Mouse (Mus musculus): Measurements from ENCODE around the gene Stag1. TPM values are rescaled to one million over a fixed set of nuclear protein-coding genes. Genes with fewer than 3 reads are reported as not detected.

Stag1 gene
- polyA plus RNA-seq, 1 experiment from 2014 or later, result 60.1 TPM

GRCm38 (mm10) chr9:100951481-100951880, 353.9 kb downstream of the Stag1 start:
- peaks cover 83% of the 10 kb centered on the region for H3K36me3 ChIP-seq (replicated peaks)
- no peaks in the 10 kb centered on the region for H3K9me3 ChIP-seq
- no peaks in the 10 kb centered on the region for H3K4me1 ChIP-seq
- H3K27ac ChIP-seq (replicated peaks), result no peak overlapping the region
- no peak for DNase-seq (ENCODE audit: low spot score)
- H3K4me3 ChIP-seq, result no peak overlapping the region
- 79% methylated on average over 4 of the region's 4 CpGs for WGBS
- H3K27me3 ChIP-seq (replicated peaks; ENCODE audit: low read depth, poor library complexity, severe bottlenecking), result no peaks in the 10 kb centered on the region

- Histone ChIP-seq H3K4me3 (no peak overlapping the region), H3K9me3 (no peaks in the 10 kb centered on the region), H3K4me1 (peaks cover 4% of the 10 kb centered on the region; the same call in 1 of the 2 replicates), H3K36me3 (replicated peaks) (peaks cover 24% of the 10 kb centered on the region), H3K27me3 (replicated peaks; ENCODE audit: low read depth, poor library complexity, severe bottlenecking) (no peaks in the 10 kb centered on the region), H3K27ac (replicated peaks) (no peak overlapping the region)
- DNase-seq (ENCODE audit: low spot score), result no peak
- WGBS, result 70% methylated on average over 5 of the region's 5 CpGs
Measured at GRCm38 (mm10) chr9:100962903-100963427, 365.4 kb downstream of the Stag1 start.

- no peak for DNase-seq (ENCODE audit: low spot score)
- Histone ChIP-seq H3K27me3 (replicated peaks; ENCODE audit: low read depth, poor library complexity, severe bottlenecking) (no peaks in the 10 kb centered on the region), H3K4me3 (no peak overlapping the region), H3K36me3 (replicated peaks) (peaks cover 19% of the 10 kb centered on the region), H3K9me3 (no peaks in the 10 kb centered on the region), H3K4me1 (peaks cover 4% of the 10 kb centered on the region; the same call in 1 of the 2 replicates), H3K27ac (replicated peaks) (no peak overlapping the region)
- 80% methylated on average over 1 of the region's 1 CpGs for WGBS
Measured at GRCm38 (mm10) chr9:100963428-100963912, 365.9 kb downstream of the Stag1 start.

GRCm38 (mm10) chr9:100964106-100964505, 366.5 kb downstream of the Stag1 start:
- H3K36me3 ChIP-seq (replicated peaks), result peaks cover 13% of the 10 kb centered on the region
- H3K4me1 ChIP-seq, result peaks cover 4% of the 10 kb centered on the region; the same call in 1 of the 2 replicates
- no peaks in the 10 kb centered on the region for H3K27me3 ChIP-seq (replicated peaks; ENCODE audit: low read depth, poor library complexity, severe bottlenecking)
- DNase-seq (ENCODE audit: low spot score), result no peak
- H3K9me3 ChIP-seq, result no peaks in the 10 kb centered on the region
- 71% methylated on average over 4 of the region's 4 CpGs for WGBS
- H3K4me3 ChIP-seq, result no peak overlapping the region
- H3K27ac ChIP-seq (replicated peaks), result no peak overlapping the region

- no peaks in the 10 kb centered on the region for H3K4me1 ChIP-seq
- H3K4me3 ChIP-seq, result no peak overlapping the region
- no peak overlapping the region for H3K27ac ChIP-seq (replicated peaks)
- 92% methylated on average over 2 of the region's 2 CpGs for WGBS
- H3K9me3 ChIP-seq, result no peaks in the 10 kb centered on the region
- no peaks in the 10 kb centered on the region for H3K27me3 ChIP-seq (replicated peaks; ENCODE audit: low read depth, poor library complexity, severe bottlenecking)
- no peaks in the 10 kb centered on the region for H3K36me3 ChIP-seq (replicated peaks)
- DNase-seq (ENCODE audit: low spot score), result no peak
Measured at GRCm38 (mm10) chr9:100969461-100969860, 371.9 kb downstream of the Stag1 start.

GRCm38 (mm10) chr9:100978666-100979065, 381.1 kb downstream of the Stag1 start:
- no peaks in the 10 kb centered on the region for H3K9me3 ChIP-seq
- WGBS, result 93% methylated on average over 5 of the region's 5 CpGs
- H3K27ac ChIP-seq (replicated peaks), result no peak overlapping the region
- H3K27me3 ChIP-seq (replicated peaks; ENCODE audit: low read depth, poor library complexity, severe bottlenecking), result no peaks in the 10 kb centered on the region
- H3K4me3 ChIP-seq, result no peak overlapping the region
- peaks cover 10% of the 10 kb centered on the region; the same call in 1 of the 2 replicates for H3K36me3 ChIP-seq (replicated peaks)
- DNase-seq (ENCODE audit: low spot score), result no peak
- no peaks in the 10 kb centered on the region for H3K4me1 ChIP-seq

GRCm38 (mm10) chr9:100979260-100979659, 381.7 kb downstream of the Stag1 start:
- Histone ChIP-seq H3K4me3 (no peak overlapping the region), H3K4me1 (no peaks in the 10 kb centered on the region), H3K9me3 (no peaks in the 10 kb centered on the region), H3K27me3 (replicated peaks; ENCODE audit: low read depth, poor library complexity, severe bottlenecking) (no peaks in the 10 kb centered on the region), H3K36me3 (replicated peaks) (peaks cover 15% of the 10 kb centered on the region; the same call in 1 of the 2 replicates), H3K27ac (replicated peaks) (no peak overlapping the region)
- WGBS, result 86% methylated on average over 5 of the region's 5 CpGs
- DNase-seq (ENCODE audit: low spot score), result no peak

- Histone ChIP-seq H3K27ac (replicated peaks) (no peak overlapping the region), H3K36me3 (replicated peaks) (peaks cover 36% of the 10 kb centered on the region), H3K4me3 (no peak overlapping the region), H3K4me1 (no peaks in the 10 kb centered on the region), H3K9me3 (no peaks in the 10 kb centered on the region), H3K27me3 (replicated peaks; ENCODE audit: low read depth, poor library complexity, severe bottlenecking) (no peaks in the 10 kb centered on the region)
- no peak for DNase-seq (ENCODE audit: low spot score)
- WGBS, result 92% methylated on average over 7 of the region's 7 CpGs
Measured at GRCm38 (mm10) chr9:100982786-100983185, 385.2 kb downstream of the Stag1 start.

- no peak overlapping the region for H3K4me3 ChIP-seq
- WGBS, result 94% methylated on average over 25 of the region's 25 CpGs
Measured at GRCm38 (mm10) chr9:100984381-100985310, 387.0 kb downstream of the Stag1 start.

GRCm38 (mm10) chr9:100987006-100987405, 389.4 kb downstream of the Stag1 start:
- WGBS, result 93% methylated on average over 5 of the region's 5 CpGs
- Histone ChIP-seq H3K4me1 (no peaks in the 10 kb centered on the region), H3K4me3 (no peak overlapping the region), H3K9me3 (peaks cover 12% of the 10 kb centered on the region; the same call in 1 of the 2 replicates), H3K36me3 (replicated peaks) (peaks cover 53% of the 10 kb centered on the region), H3K27ac (replicated peaks) (no peak overlapping the region), H3K27me3 (replicated peaks; ENCODE audit: low read depth, poor library complexity, severe bottlenecking) (no peaks in the 10 kb centered on the region)
- no peak for DNase-seq (ENCODE audit: low spot score)

More at GRCm38 (mm10) chr9:100984381-100985310, 387.0 kb downstream of the Stag1 start:
- Histone ChIP-seq H3K4me1 (no peaks in the 10 kb centered on the region), H3K36me3 (replicated peaks) (peaks cover 48% of the 10 kb centered on the region), H3K9me3 (peaks cover 9% of the 10 kb centered on the region; the same call in 1 of the 2 replicates), H3K27me3 (replicated peaks; ENCODE audit: low read depth, poor library complexity, severe bottlenecking) (no peaks in the 10 kb centered on the region), H3K27ac (replicated peaks) (no peak overlapping the region)
- no peak for DNase-seq (ENCODE audit: low spot score)

GRCm38 (mm10) chr9:100987850-100988249, 390.3 kb downstream of the Stag1 start:
- Histone ChIP-seq H3K9me3 (peaks cover 12% of the 10 kb centered on the region; the same call in 1 of the 2 replicates), H3K4me1 (no peaks in the 10 kb centered on the region), H3K27ac (replicated peaks) (no peak overlapping the region), H3K4me3 (no peak overlapping the region), H3K36me3 (replicated peaks) (peaks cover 53% of the 10 kb centered on the region), H3K27me3 (replicated peaks; ENCODE audit: low read depth, poor library complexity, severe bottlenecking) (no peaks in the 10 kb centered on the region)
- no peak for DNase-seq (ENCODE audit: low spot score)
- 92% methylated on average over 3 of the region's 3 CpGs for WGBS

GRCm38 (mm10) chr9:100990609-100991008, 393.0 kb downstream of the Stag1 start:
- Histone ChIP-seq H3K27ac (replicated peaks) (no peak overlapping the region), H3K27me3 (replicated peaks; ENCODE audit: low read depth, poor library complexity, severe bottlenecking) (no peaks in the 10 kb centered on the region), H3K9me3 (peaks cover 12% of the 10 kb centered on the region; the same call in 1 of the 2 replicates), H3K36me3 (replicated peaks) (peaks cover 50% of the 10 kb centered on the region), H3K4me3 (no peak overlapping the region), H3K4me1 (no peaks in the 10 kb centered on the region)
- WGBS, result 91% methylated on average over 5 of the region's 5 CpGs
- no peak for DNase-seq (ENCODE audit: low spot score)

All from embryonic facial prominence, embryonic 10.5 days (tissue).